Mouse (Mus musculus): Measurements from ENCODE around the gene Zfp266.

DNA sequence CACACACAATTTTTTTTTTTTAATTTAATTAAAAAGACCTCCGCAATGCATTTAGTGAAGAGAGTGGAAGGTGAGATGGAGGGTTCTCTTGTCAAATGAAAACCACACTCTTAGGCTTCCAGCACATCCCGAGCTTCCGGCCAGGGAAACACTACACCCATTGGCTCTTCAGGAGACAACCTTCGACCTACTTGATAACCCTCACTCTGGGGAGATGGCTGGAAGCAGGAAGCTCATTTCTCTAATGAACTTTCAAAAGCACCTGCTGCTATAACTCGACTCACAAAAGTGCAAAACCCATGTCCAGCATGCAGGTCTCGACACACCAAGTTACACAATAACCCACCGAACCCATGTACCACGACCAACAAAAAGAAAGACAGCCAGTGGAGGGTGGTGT lies 8.5 kb downstream of the Zfp266 start:
- TF ChIP-seq CTCF (IDR thresholded peaks at IDR 0.05; ENCODE audit: low read depth, low read length): no peak
- no peak for TF ChIP-seq POLR2A (IDR thresholded peaks at IDR 0.05; ENCODE audit: extremely low read depth, insufficient read depth, low read length)

Measured in liver, adult 2 months (tissue).